Mouse (Mus musculus): ENCODE measurements around the gene Rfc2.
"Not testable (repeated sequence)": the region's sequence is repeated elsewhere in the genome, so short reads cannot be mapped to it uniquely, and the experiment has no call there.

Rfc2 gene

DNA sequence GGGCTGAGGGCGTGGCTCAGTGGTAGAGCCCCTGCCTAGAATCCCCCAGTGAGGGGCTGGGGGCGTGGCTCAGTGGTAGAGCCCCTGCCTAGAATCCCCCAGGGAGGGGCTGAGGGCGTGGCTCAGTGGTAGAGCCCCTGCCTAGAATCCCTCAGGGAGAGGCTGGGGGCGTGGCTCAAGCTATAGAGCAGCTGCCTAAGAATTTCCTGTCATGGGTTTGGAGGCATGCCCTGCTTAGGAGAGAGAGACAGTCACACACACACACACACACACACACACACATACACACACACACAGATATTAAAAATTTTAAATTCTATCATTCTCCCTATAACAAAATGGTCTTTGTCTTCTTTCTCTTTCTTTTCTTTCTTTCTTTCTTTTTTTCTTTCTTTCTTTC is 67.8 kb downstream of the Rfc2 start:
- DNase-seq (ENCODE audit: low read depth) = not testable (repeated sequence)

DNA sequence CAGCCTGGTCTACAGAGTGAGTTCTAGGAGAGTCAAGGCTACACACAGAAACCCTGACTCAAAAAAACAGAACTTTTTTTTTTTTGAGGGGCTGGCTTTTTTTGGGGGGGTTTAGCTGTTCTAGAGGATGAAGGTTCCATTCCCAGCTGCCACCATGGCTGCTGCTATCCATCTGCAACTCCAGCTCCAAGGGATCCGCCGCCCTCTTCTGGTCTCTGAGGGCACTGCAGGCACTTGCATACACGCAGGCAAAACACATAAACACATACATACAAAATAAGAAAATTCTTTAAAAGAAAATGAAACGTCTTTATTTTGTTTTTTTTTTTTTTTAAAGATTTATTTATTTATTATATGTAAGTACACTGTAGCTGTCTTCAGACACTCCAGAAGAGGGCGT is 69.8 kb downstream of the Rfc2 start:
- no peak for DNase-seq (ENCODE audit: low read depth)

Measured in fibroblast of lung, adult 2 months (primary cell).